Mouse (Mus musculus) c-Kit-positive CD71-negative TER-119-negative erythroid progenitor cells, embryonic 14.5 days (primary cell): ENCODE data around the gene Trhr2.

Experiments
- DNase-seq: peaks from one replicate; pipeline ENCODE4 v3.0.0-alpha.2; 2013; ENCODE audit warnings: low read depth

Gene Trhr2

DNA sequence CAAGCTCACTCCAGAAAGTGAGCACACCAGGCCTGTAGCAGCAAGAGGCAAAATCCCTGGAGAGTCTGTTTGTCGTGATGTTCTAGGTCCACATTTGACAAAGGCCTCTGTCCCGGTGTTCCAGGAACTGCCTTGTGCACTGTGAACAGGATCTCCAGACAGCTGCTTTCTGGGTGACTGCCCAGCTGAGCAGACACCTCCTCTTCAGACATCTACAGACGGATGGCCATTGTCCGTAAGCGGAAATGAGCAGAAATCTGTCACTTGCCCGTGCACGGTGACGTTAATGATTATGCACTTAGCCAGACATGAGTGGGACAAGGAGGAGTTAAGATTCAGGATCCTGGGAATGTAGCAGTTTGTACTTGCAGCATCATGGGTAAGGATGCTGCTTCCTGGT is 6.4 kb downstream of the Trhr2 start:
- no peak for DNase-seq

DNA sequence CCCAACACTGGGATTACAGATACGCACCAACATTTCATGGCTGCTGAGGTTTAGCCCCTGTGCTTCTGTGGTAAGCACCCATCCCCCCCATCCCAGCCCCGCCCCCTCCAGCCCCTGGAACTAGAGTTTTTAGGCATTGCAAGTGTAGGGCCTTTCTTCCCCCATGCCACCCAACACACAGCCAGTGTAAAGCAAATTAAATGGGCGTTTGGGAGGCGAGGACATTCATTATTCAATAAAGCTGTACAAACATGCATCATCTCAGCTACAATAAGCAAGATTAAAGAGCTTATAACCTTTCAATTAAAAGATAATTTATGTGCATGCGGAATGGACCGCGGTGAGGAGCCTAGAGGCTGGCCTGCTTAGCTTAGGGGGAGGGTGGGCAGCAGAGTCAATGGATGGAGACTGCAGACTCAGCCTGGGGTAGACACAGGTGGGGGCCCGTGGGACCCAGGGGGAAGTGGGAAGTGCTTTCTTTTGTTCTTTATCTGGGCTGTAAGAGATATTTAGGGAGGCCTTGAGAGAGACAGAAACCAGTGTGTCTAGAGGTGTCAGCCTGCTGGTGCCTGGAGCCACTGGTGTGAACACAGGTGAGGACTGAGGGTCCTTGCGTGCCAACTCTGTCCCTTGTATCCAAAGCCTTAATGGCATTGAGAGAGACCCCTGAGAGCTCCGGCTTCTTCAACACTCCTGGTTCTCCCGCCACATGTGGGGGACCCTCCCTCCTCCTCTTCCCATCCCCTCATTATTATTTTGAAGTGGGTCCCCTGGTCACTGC is 10.0 kb downstream of the Trhr2 start:
- no peak for DNase-seq

DNA sequence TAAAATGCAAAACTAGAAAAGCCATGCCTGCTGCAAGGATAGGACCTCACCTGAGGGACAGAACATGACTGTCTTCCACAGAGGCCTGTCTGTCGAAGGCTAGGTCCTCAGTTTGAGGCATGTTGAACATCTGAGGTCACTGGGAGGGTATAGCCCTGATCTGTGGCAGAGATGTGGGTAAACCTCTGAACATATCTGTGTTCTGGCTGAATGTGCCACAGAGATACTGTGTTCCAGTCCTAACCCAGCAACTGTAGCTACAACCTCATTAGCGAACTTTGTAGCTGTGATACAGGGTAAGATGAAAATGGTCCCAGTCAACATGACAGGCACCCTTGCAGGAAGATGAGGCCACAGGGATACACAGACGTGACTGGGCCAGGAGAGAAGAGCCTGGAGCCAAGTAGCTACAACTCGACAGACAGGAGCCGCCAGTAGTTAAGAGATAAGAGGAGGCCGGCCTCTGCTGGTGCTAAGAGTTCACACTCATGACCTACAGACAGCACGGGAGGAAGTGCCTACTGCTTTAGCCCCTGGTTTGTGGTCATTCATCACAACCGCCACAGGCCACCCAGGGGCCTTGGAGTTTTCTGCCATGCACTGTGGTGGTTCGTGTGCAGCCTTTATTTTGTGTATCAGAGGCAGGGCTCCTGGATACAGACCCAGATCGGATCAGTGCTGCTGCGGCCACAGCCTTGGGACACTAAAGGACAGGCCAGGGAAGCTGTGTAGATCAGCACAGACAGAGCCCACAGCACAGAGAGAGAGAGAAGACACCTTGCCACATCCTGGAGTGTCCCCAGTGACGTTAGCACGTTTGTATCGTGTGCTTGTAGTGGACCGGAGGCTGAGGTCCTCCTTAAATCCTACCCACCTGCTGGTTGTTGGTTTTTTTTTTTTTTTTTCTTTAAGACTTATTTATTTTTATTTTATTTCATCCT is 10.9 kb downstream of the Trhr2 start:
- DNase-seq, result peak; percentile 44

GRCm38 (mm10) chr8:122347811-122348552 is 12.6 kb downstream of the Trhr2 start:
- DNase-seq, result no peak

GRCm38 (mm10) chr8:122345181-122346095 is 15.1 kb downstream of the Trhr2 start:
- no peak for DNase-seq

GRCm38 (mm10) chr8:122344219-122344618 is 16.3 kb downstream of the Trhr2 start:
- DNase-seq, result no peak

DNA sequence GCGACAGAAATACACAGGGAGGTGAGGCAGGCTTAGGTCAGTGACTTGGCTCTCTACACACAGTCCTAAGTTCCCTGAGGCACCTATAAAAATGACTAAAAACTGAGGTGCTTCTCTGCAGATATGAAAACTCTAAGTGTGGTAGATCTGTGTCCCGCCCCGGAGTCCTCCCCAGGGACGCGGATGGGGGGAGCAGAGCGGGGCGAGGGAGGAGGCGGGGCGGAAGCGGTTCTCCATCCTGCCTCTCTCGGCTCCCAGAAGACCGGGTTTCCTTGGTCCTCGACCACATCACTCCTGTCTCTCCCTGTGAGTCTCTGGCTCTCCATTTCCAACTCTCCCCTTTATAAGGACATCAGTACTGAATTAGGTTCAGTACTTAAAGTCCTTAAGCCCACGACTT is 16.8 kb downstream of the Trhr2 start:
- no peak for DNase-seq

GRCm38 (mm10) chr8:122343341-122343740 is 17.2 kb downstream of the Trhr2 start:
- no peak for DNase-seq

DNA sequence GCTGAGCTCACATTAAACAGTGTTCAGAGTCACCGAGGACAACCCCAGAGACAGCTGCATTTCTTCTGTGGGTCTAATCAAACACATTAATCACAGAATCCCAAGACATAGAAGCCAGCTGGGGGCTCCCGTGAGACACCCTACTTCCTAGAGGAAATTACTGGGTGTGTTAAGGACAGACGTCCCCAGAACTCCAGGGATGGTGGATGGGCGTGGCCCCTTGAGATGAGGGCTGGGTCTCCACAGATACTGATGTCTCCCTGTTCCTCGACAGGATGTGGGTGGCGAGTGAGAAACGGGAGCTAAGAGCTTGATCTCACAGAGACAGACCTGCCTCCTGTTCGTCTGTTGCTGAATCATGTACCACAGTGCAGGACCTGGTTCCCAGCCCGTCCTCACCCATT is 17.7 kb downstream of the Trhr2 start:
- no peak for DNase-seq

DNA sequence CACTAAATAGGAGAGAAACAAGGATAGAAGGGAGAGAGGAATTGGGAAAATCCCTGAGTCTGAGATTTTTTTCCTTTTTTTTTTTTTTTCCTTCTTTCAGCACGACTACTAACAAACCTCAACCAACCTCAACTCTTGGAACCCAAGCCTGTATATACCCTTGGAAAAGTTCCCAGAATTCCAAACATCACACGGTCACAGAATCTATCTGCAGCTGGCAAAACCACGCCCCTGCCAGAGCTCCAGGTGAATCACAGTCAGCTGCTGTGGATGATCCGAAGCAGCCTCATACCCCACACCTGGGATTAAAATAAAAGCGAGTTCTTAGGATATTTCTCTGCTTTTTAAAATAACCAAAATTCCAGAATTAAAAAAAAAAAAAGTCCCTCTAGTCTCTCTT is 18.2 kb downstream of the Trhr2 start:
- DNase-seq, result no peak

- no peak for DNase-seq
These were observed 18.8 kb downstream of the Trhr2 start for GRCm38 (mm10) chr8:122341790-122342189.

DNA sequence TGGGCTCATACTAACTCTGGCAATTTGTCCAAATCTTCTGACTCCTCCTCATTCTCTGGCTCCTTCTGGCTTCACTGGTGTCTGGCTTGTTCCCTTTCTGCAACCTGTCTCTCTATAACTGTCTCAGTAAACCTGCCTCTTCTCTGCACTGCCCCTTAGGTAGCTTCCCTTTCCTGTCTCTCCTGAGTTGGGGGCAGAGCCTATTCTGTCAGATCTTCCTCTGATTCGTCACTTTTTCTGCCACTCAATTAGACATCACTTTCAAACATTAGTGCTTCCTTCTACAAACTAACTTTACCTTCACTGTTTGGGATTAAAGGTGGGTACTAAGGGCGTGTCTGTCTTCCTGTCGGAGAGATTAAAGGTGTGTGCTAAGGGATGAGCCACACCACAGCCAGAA is 19.8 kb downstream of the Trhr2 start:
- DNase-seq, result no peak

DNA sequence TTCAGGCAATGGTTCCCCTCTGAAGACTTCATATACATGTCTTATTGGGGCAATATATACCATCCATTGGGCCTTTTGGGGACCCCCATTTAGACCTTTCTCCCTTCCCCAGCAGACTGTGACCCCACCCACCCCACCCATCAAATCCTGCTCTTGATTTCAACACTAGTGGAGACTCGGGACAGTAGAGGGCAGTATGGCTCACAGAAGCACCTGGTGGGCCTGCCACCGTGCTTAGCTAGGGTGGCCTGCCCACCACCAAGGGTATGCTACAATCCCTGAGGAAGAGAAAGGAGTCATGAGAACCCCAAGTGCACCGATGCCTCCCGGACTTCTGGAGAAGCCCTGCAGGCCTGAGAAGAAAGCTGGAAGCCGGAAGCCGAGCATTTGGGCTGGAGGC is 21.7 kb downstream of the Trhr2 start:
- no peak for DNase-seq

DNA sequence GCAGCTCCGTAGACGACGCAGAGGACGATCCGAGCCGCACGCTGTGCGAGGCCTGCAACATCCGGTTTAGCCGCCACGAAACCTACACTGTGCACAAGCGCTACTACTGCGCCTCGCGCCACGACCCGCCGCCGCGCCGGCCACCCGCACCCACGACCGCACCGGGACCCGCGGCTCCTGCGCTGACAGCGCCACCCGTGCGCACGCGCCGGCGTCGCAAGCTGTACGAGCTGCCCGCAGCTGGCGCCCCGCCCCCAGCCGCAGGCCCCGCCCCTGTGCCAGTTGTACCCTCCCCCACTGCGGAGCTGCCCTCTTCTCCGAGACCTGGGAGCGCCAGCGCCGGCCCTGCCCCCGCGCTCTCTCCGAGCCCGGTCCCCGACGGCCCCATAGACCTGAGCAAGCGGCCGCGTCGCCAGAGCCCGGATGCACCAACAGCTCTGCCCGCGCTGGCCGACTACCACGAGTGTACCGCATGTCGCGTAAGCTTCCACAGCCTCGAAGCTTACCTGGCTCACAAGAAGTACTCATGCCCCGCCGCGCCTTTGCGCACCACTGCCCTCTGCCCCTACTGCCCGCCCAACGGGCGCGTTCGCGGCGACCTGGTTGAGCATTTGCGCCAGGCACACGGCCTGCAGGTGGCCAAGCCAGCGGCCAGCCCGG is 24.2 kb downstream of the Trhr2 start:
- no peak for DNase-seq

DNA sequence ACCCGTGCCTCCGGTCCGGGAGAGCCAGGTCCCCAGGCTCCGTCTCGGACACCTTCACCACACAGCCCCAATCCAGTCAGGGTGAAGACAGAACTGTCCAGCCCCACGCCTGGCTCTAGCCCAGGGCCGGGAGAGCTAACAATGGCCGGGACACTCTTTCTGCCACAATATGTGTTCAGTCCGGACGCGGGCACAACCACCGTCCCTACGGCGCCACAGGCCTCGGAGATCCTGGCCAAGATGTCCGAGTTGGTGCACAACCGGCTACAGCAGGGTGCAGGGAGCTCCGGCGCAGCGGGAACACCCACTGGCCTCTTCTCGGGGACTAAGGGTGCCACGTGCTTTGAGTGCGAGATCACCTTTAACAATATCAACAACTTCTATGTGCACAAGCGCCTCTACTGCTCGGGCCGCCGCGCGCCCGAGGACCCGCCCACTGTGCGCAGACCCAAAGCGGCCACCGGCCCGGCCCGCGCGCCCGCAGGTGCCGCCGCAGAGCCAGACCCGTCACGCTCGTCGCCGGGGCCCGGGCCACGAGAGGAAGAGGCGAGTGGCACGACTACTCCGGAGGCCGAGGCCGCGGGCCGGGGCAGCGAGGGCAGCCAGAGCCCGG is 24.8 kb downstream of the Trhr2 start:
- no peak for DNase-seq

- DNase-seq, result no peak
These were observed 25.6 kb downstream of the Trhr2 start for GRCm38 (mm10) chr8:122334791-122335490.

GRCm38 (mm10) chr8:122333531-122333930 is 27.0 kb downstream of the Trhr2 start:
- no peak for DNase-seq

GRCm38 (mm10) chr8:122332753-122333506 is 27.6 kb downstream of the Trhr2 start:
- DNase-seq, result no peak

DNA sequence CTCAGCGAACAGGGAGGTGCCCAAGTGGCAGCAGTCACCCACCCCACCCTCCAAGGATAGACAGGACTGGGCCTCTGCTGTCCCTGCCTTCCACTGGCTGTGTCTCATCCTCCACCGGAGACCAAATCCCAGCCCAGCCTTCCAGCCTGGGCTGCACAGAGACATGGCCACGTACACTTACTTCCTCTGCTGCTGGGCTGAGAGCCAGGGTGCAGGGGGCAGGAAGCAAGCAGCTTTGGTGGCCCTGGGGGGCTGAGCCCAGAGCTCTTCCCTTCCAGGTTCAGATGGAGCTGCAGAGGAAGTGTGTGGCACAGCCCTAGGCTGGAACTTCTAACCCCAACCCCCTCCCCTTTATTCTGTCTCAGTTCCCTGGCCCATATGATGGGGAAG is 29.4 kb downstream of the Trhr2 start:
- DNase-seq, result no peak
